Mouse (Mus musculus) ES-Bruce4 (cell line): Measurements from ENCODE around the gene Cspg5.

ENCODE experiments used
- CTCF ChIP-seq: IDR thresholded peaks from one replicate; pipeline ENCODE4 v1.8.1; 2011; ENCODE audit warnings: low read depth, low read length
- POLR2A ChIP-seq: IDR thresholded peaks from one replicate; pipeline ENCODE4 v1.8.1; 2011; ENCODE audit warnings: low read length; ENCODE audit not compliant: insufficient read depth

DNA sequence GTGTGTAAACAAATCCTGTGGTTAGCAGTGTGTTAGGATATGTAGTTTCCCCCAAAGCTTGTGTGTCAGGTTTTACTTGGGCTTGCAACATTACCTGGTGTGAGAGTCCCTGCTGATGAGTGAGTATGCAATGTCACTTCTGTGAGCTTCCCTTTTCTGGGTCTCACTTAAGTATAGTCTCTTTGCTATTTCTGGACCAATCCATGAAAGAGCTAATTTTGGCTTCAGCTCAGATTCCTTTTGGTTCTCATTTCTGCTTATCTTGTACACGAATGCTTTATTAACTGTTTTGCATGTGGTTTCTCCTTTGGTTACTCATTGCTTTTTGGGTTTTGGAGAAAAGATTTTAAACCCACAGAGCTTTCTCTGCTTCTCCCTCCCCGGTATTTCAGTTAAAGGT, 43.7 kb upstream of the Cspg5 start:
- TF ChIP-seq POLR2A, result no peak
- TF ChIP-seq CTCF, result no peak
